Mouse (Mus musculus) monocyte, adult 5-6 weeks (primary cell): Measurements from ENCODE around the gene Clasp1. TPM values are rescaled to one million over a fixed set of nuclear protein-coding genes. Genes with fewer than 3 reads are reported as not detected.

ENCODE experiments used
- ATAC-seq: fragments of 153-309, 156-312 bp; replicated peaks from 2 replicates; pipeline ENCODE4 v1.8.0; 2017; ENCODE audit warnings: mild to moderate bottlenecking; ENCODE audit not compliant: low TSS enrichment, insufficient number of reproducible peaks, severe bottlenecking, poor library complexity, low FRiP score
- total RNA-seq: library from RNA; stranded (forward); fragments of 200-1000, 200-491, 200-594 nt; gene quantifications from 3 replicates; pipeline ENCODE4 v1.2.3, GENCODE M21; 2017

Gene Clasp1
- total RNA-seq = 27.5 to 66.1 TPM (median 30.9 TPM) in 3 replicates

DNA sequence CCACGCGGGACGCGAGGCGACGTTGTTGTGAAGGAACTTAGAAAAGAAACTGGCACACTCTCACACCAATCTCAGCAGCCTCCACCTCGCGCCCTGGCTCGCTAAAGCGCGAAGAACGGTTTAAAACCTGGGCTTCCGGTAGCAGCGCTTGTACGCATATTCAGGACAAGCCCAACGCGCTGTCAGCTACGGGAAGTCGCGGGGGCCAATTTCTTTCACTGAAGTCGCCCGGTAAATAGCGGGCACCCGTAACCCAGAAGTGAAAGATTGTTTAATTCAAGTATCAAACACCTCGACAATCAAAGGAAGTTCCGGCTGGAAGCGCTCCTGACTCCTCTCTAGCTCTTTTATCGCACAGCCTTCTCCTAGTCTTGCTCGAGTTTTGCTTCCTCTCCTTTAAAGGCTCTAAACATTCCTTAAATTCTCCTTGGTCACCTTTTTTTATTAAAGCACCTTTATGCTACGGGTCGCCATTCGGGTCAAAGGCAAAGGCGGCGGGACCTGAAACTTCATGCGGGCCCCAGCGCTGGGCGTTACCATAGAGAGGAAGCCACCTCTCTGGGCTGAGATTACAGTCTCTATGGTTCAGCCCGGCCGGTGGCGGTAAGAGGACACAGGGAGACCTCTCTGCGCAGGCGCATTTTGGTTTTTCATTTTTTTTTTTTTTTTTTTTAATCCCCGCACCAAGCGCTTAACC lies at the start of gene Clasp1:
Gene Clasp1 (plus strand): TSS at position 302 of the 697 bp plus-strand sequence.
- peak; percentile 94 for ATAC-seq

DNA sequence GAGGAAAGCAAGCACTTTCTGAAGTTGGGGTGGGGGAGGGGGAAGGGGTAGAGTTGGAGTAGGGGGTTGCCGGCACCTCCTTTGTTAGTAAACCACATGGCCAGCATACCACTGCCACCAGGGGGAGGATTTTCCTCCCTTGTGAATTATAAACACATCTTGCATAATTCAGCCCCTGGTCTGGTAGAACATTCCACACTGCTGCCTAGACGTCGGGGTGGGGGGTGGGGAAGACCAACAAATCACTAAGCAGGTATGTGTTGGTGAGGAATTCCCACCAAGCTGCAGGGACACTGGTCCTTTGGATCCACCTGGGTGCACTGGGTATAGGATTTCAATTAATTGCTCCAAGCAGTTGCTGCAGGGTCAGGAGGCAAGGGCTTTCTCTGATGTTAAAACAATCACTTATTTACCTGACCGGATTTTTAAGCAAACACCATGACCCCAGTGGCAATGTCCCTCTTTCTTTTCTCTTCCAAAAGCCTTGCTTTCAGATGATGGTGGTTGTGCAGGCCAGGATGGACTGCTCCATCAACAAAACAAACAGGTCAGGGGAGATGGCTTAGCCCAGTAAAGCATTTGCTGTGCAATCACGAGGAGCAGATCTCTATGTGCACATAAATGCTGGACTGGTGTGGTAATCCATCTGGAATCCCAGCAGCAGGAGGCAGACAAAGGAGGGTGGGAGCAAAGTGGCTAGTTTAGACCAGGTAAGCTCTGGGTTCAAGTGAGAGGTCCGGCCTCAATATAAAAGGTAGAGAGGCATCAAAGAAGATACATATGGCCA lies 45.0 kb upstream of the Clasp1 start:
- ATAC-seq = no peak

DNA sequence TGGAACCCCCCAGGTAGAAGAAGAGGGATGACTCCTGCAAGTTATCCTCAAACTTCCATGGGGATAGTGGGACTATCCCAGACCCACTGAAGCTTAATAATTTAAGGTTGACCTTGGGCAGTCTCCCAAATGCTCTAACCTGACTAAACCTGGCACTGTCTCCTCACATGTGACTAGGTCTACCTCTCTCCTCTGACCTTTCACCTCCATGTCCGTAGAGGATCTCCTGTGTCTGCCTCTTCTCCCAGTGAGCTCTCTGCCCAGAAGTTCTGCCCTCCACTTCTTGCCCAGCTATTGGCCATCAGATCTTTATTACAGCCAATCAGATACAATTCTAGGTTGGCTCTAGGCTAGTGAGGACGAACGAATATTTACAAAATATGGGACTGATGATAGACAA lies 38.9 kb upstream of the Clasp1 start:
- no peak for ATAC-seq

DNA sequence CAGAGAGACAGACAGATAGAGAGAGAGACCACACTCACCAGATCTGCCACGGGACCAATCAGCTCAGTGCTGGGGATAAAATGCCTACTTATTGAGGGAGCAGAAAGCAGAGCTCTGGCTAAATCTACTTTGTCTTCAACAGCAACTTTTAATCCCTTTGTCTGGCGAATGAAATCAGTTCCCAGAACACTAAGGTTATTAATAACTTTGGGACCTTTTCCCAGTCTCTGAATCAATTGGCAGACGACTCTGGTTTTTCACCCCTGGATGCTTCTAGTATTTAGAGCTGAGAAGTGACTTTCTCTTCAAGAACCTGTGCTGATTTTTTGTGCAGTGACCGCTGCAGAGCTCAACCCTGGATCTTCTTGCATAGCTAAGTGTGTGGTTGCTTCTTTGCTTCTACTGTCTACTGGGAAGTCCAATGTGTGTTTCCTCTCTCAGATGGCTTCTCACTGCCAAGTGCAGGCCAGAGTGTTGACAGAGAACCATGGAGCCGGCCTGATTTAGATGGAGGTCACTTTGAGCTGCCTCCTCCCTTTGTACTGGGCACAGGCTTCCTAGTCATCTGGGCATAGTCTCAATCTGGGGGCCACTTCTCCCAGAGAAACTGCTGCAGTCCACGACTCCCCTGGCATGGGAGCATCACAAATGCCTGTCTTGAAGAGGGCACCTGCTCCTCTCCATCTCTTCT lies 29.6 kb upstream of the Clasp1 start:
- ATAC-seq = no peak

- ATAC-seq = no peak
Measured at GRCm38 (mm10) chr1:118367970-118368369, 20.9 kb upstream of the Clasp1 start.

- ATAC-seq = no peak
Measured at GRCm38 (mm10) chr1:118368721-118369461, 20.0 kb upstream of the Clasp1 start.

DNA sequence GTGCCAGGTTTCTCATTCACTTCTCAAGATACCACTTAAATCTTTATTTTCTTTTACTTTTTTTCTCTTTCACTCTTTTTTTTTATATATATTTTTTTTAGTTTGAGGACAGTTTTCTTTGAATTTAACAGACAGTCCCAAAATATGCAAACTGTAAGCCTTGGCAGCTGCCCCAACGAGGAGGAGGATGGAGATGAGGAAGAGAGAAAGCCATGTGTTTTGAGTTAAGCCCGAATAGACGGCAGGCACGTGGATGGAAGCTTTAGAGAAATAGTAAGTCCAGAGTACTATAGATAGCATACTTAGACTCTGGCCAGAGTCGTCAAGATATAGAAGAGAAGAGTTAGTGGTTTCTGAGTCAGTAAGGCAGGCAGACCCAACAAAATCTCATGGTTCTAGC lies 11.1 kb upstream of the Clasp1 start:
- no peak for ATAC-seq

GRCm38 (mm10) chr1:118380105-118380786 lies 8.6 kb upstream of the Clasp1 start:
- 0 out of 2 replicates have a peak, but pooled peaks have one; percentile 43 for ATAC-seq

DNA sequence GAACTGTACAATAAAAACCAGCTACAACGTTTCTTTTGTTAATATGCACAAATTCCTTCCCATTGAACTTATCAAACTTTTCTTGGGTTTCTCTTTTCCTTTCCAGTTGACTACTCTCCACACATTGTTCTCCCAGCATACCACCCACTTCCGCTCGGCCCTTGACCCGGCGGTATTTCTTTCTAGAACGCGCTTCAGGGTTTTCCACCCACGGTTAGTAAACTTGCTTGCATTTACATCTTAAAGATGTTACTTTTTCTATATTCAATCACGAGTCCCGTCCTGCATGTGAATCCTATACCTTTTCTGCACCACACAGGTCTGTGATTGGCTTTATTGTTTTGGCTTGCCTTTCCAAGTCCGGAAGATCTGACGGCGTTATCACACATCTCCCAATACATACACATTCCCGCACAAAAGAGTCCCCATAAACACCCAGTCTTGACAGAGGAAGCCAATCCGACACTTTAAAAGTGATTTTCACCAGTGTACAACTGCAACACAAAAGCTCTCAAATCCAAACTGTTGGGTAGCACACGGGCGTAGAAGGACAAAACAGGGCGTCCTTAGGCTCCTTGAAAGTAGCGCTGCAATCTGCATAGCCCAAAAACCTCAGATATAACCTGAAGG lies 616 bp upstream of the Clasp1 start:
- peak; percentile 62 for ATAC-seq

- 0 out of 2 replicates have a peak, but pooled peaks have one; percentile 3 for ATAC-seq
Measured at GRCm38 (mm10) chr1:118389454-118390265, 802 bp downstream of the Clasp1 start.

DNA sequence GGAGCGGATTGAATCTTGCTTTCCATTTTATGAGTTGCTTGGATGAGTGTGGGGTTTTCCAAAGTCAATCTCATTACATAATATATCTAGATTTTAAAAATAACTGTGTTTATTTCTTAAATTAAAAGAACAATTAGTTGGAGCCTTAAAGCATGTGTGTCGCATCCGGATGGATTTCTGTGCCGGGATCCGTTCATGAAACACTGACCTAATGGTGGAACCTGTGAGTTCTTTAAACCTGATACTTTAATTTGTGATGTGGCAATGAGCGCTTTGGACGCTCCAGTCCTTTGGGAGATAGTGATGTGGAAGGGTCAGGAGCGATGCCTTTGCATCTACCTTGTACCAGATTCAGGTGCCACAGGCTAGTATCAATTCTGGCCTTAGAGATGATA lies 1.4 kb downstream of the Clasp1 start:
- ATAC-seq = no peak

DNA sequence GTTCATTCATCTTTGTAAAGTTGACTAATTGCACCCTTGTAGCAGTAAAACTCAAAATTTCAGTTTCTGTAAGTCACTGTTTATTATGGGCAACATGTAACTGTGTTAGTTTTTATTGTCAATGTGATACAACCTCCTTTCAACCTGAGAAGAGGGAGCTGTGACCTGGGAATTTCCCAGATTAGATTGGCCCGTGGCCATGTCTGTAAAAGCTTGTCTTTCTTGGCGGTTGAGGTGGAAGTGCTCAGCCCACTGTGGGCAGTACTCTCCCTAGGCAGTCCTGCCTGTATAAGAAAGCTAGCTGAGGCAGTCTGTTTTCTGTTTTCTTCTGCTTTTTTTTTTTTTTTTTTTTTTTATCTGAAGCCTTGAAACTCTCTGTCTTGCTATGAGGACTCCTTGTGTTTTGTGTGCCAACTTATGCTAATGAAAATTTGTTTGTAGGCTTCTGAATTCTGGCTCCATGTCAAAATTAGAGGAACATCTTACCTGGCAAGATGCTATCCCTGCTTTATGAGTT lies 2.1 kb downstream of the Clasp1 start:
- no peak for ATAC-seq

DNA sequence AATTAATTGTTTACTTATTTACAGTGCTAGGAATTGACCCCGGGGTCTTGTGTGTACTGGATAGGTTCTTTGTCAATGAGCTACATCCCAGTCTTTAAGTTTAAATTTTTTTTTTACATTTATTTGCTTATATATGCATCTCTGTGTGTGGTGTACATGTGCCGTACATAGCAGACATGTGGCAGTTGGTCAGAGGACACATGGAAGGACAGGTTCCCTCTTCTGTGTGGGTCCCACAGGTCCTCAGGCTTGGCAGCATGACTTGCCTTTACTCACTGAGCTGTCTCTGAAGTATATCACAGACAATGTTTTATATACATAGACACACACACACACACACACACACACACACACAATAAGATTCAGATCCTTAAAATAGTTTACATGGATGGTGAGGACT lies 3.4 kb downstream of the Clasp1 start:
- no peak for ATAC-seq

DNA sequence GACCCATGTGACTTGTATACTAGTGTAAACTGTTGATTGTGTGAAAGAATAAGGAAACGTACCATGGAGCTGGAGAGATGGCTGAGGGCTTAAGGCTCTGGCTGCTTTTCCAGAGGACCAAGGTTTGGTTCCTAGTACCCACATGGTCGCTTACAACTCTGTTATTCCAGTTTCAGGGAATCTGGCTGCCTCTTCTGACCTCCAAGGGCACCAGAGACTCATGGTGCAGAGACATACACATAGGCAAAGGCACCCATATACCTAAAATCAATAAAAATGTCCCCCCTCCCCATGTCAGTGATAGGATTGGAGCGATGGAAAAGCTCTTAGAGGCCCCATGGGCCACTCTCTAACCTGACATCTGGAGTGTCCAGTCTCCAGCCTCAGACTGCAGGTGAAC lies 5.1 kb downstream of the Clasp1 start:
- no peak for ATAC-seq

GRCm38 (mm10) chr1:118397866-118398265 lies 9.0 kb downstream of the Clasp1 start:
- ATAC-seq = no peak

DNA sequence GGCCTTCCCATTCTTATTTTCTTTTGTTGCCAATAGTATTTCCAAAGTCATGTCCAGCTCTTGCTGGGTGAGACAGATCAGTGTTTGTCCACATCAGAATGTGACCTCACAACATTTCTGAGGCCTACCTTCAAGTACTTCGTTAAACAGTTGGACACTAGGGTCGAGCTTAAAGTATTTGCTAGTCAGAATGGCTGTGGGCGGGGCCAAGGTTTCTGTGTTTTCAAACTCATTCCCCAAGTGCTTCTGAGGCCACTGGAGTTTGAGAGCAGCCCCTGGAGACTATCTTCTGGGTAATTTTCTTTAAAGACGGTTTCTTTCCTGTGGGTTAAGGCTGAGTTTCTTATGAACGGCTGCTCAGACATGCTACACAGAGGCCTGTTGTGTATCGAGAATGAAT lies 9.7 kb downstream of the Clasp1 start:
- no peak for ATAC-seq
